Mouse (Mus musculus): ENCODE results near the gene Pah.

- no peak for TF ChIP-seq CTCF (IDR thresholded peaks at IDR 0.05; ENCODE audit: extremely low read depth, insufficient read depth, insufficient read length, insufficient replicate concordance)
- no peak for TF ChIP-seq POLR2A (IDR thresholded peaks at IDR 0.05; ENCODE audit: low read depth, low read length)
Observed at GRCm38 (mm10) chr10:87485721-87486620, 35.6 kb upstream of the Pah start.

Data from spleen, adult 2 months (tissue).